Mouse (Mus musculus): ENCODE measurements around the gene Scnn1a.

Gene Scnn1a

DNA sequence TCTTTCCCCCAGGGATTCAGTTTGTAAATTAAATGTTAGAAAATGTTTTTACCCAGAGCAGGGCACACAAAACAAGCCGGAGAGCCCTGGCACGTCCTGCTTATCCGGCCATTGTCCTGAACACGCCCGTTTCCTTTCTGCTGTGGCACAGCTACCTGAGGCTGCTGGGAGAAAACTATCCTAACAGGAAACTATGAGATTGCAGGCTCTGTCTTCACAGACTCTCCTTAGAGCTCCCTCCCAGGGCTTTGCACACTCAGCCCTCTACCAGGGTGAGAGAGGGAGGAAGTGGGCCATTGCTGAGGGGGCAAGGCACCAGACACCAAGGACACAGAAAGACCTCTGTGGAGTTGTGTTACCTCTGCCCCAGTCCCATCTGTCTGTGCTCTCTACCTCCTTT lies 19.8 kb downstream of the Scnn1a start:
- no peak for DNase-seq (ENCODE audit: extremely low spot score, low read depth, low spot score)

DNA sequence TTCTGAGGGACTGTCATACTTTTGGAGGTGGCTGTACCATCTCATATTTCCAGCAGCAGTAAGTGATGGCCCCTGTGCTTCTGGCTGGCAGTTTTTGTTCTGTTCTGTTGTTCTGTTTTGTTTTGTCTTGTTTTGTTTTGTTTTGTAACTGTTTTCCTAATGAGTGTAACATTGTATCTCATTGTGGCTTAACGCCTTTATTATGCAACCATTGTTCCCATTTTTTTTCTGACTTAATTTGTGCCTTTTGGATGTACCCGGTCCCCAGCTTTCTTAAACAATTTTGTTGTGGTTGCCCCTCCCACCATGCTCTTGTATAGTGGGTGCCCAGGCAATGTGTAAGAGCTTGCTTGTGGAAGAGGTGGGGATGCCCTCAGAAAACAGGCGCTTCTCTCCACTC lies 21.7 kb downstream of the Scnn1a start:
- DNase-seq (ENCODE audit: extremely low spot score, low read depth, low spot score), result no peak

DNA sequence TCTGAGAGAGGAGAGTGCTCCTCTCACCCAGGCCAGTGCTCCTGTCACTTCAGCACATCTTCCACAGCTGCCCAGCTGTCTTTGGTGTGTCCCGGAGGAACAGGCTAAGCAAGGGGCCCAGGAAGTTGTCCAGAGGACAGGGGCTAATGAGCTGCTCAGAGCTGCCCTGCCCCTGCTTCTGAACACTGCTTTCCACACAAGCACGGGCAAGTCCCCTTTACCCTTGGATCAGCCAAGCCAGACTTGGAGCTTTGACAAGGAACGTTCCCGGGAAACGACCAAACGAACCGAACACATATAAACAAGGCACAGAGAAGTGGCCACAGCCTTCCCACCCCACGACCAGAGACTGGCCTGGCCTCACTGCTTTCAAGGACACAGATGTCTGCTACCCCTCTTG lies 23.6 kb downstream of the Scnn1a start:
- DNase-seq (ENCODE audit: extremely low spot score, low read depth, low spot score), result no peak

- no peak for DNase-seq (ENCODE audit: extremely low spot score, low read depth, low spot score)
Observed at GRCm38 (mm10) chr6:125344866-125345265, 24.4 kb downstream of the Scnn1a start.

DNA sequence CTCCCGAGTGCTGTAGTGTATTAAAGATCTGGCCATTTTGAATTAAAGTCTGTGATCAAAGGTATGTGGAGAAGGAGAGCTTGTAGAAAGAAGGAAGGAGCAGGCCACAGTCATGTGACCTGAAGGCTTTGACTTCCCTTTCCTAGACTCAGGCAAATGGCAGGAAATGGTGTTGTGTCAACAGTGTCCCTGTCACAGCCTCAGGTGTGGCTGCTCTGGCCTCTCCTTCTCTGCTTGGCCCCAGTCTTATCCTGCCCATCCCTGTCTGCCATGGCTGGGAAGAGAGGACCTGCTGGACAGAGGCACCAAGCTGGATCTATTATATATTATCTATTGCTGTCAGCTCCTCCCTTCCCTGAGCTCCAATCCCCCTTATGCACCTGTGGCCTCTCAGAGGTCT lies 25.2 kb downstream of the Scnn1a start:
- DNase-seq (ENCODE audit: extremely low spot score, low read depth, low spot score), result no peak

GRCm38 (mm10) chr6:125346029-125346428 lies 25.6 kb downstream of the Scnn1a start:
- no peak for DNase-seq (ENCODE audit: extremely low spot score, low read depth, low spot score)

- DNase-seq (ENCODE audit: extremely low spot score, low read depth, low spot score), result no peak
Observed at GRCm38 (mm10) chr6:125348721-125349574, 28.5 kb downstream of the Scnn1a start, which contains the start of gene Tnfrsf1a. TSS of gene Tnfrsf1a (plus strand) at chr6:125349362.

DNA sequence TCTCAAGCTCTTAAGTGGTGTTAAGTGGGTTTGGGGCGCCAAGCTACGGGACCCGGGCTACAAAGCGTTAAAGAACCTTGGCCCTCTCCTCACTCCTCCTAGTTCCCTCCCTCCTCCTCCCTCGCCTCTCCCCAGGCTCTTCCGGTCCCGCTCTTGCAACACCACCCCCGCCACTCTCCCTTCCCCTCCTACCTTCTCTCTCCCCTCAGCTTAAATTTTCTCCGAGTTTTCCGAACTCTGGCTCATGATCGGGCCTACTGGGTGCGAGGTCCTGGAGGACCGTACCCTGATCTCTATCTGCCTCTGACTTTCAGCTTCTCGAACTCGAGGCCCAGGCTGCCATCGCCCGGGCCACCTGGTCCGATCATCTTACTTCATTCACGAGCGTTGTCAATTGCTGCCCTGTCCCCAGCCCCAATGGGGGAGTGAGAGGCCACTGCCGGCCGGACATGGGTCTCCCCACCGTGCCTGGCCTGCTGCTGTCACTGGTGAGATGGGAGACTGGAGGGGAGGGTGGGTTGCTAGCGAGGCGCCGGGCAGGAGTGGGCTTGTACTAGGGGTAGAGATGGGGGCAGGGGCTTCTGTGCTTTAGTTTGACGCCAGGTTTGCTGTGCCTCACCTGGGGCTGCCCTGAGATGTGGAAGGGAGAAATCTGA lies 29.2 kb downstream of the Scnn1a start:
- peak; percentile 41 for DNase-seq (ENCODE audit: extremely low spot score, low read depth, low spot score)

- DNase-seq (ENCODE audit: extremely low spot score, low read depth, low spot score), result no peak
Observed at GRCm38 (mm10) chr6:125350231-125350994, 30.0 kb downstream of the Scnn1a start.

- DNase-seq (ENCODE audit: extremely low spot score, low read depth, low spot score), result no peak
Observed at GRCm38 (mm10) chr6:125350995-125351324, 30.5 kb downstream of the Scnn1a start.

- DNase-seq (ENCODE audit: extremely low spot score, low read depth, low spot score), result no peak
Observed at GRCm38 (mm10) chr6:125351368-125352045, 31.0 kb downstream of the Scnn1a start.

- DNase-seq (ENCODE audit: extremely low spot score, low read depth, low spot score), result no peak
Observed at GRCm38 (mm10) chr6:125352046-125352384, 31.6 kb downstream of the Scnn1a start.

GRCm38 (mm10) chr6:125352811-125353210 lies 32.4 kb downstream of the Scnn1a start:
- no peak for DNase-seq (ENCODE audit: extremely low spot score, low read depth, low spot score)

DNA sequence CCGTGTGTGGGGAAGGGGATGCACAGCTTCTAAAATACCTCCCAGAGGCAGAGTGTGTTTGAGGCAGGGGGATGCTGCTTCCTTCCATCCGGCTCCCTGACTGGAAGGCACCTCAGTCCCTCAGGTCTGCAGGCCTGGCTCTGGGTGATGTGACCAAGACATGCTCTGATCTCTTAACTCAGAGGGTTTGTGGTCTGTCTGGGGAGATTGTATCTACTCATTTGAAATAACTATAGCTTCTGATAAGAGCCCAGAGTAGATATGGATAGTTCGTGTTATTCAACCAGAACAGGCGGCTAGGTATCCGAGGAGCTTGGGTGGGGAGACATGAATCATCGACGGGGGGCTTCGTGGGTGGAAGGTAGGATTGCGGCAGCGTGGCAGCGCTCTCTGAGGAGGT lies 32.8 kb downstream of the Scnn1a start:
- DNase-seq (ENCODE audit: extremely low spot score, low read depth, low spot score), result no peak

- no peak for DNase-seq (ENCODE audit: extremely low spot score, low read depth, low spot score)
Observed at GRCm38 (mm10) chr6:125353655-125354054, 33.2 kb downstream of the Scnn1a start.

DNA sequence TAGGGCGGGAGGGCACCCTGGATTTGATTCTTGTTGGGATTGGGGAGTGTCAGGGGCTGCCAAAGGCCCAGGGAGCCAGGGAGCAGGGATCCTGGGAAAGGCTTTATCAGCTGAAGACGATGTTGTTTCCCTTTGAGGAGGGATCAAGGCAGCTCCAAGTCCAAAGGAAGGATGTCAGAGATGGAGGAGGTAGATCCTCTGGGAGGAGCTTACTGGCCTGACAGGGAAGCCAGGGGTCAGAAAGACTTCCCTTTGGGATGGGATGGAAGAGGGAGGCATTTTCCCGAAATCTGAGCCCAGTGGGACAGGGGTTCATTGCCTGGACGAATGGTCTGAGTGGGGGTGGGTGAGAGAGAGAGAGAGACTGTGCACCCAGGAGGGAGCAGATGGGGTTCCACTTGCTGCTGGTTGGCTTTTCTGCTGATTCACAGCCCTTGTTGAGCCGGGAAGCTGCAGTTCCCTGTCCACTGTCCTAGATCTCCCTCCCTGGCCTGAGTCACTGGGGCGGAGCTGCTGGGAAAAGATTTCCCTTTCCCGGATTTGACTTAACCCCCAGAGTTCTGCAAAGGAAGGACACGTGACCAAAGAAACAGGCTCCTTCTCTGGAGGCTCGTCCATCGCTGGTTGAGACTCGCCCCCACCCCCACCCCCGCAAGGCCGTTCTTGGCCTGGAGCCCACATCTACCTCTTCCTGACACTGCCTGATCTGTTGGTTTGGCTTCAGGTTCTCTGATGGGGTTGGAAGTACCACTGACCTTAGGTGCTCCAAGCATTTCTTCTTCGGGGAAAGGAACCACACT lies 34.1 kb downstream of the Scnn1a start:
- DNase-seq (ENCODE audit: extremely low spot score, low read depth, low spot score), result no peak

DNA sequence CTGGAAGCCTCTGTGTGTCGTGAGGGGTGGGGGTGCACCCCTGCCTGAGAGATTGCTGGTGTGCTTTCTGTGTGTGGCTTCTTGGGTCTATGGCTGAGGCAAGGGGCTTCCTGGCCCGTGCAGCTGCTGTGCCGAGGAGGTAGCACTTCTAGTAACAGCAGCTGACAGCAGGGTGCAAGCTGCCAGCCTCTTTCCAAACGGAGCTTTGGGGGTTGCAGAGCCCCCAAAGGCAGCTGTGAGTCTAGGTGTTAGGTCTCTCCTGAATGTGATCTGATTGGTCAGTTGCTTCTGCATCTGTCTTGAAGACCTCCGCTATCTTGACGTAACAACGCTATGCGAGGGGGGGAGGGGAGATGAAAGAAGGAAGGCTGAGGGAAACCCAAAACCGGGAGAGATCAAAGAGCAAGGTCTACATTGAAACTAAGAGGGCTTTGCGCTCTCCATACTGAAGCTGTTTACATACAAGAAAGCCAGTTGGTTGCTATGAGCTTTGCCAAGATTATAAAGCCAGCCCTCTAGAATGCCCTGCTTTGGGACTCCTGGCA lies 34.8 kb downstream of the Scnn1a start:
- no peak for DNase-seq (ENCODE audit: extremely low spot score, low read depth, low spot score)

DNA sequence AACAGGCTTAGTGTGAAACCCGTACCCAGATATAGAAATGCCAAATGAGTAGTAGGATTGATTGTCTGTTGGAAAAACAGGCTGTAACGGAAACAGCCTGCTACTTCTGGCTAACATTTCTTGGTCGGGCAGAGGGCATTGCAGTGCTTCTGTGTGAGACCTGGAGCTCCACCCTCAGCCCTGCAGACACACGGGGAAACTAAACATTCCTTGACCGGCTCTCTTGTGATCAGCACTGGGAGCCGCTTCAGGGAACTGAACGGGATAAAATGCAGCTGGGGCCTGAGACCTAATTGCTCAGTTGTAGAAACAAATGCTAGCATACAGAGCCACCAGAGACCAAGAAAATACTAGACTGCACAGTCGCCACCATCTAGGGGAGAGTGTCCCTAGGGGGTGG lies 35.8 kb downstream of the Scnn1a start:
- no peak for DNase-seq (ENCODE audit: extremely low spot score, low read depth, low spot score)

DNA sequence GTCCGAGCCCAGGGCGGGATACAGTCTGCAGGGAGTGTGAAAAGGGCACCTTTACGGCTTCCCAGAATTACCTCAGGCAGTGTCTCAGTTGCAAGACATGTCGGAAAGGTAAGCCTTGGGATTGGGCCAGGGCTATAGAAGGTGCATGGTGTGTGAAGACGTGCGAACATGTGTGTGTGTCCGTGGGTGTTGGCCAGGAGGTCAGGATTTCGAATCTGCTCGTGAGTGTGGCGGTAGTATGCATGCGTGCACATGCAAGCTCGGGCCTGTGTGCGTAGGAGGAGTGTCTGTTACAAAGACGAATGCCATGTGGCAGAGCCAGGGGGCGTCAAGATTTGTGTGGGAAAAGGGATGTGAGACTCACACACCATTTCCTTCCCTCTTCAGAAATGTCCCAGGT lies 36.9 kb downstream of the Scnn1a start:
- no peak for DNase-seq (ENCODE audit: extremely low spot score, low read depth, low spot score)

- no peak for DNase-seq (ENCODE audit: extremely low spot score, low read depth, low spot score)
Observed at GRCm38 (mm10) chr6:125359999-125360398, 39.5 kb downstream of the Scnn1a start.

Measured in hindlimb bud, embryonic 11.5 days (tissue).